Mouse (Mus musculus) MEL (cell line): Measurements from ENCODE around the gene Arhgap5. TPM values are rescaled to one million over a fixed set of nuclear protein-coding genes. Genes with fewer than 3 reads are reported as not detected.

Experiments
- DNase-seq: peaks from one replicate; pipeline ENCODE4 v3.0.0; 2011; ENCODE audit warnings: low read depth, low spot score
- H3K27ac ChIP-seq: 2 replicates; pipeline ENCODE4 v1.5.1; 2012; ENCODE audit warnings: low read depth, mild to moderate bottlenecking, control low read depth, low read length, moderate library complexity; ENCODE audit not compliant: control insufficient read depth
- H3K27me3 ChIP-seq, 2 experiments: fragments of 150-350 bp in 1 of 2; sonication (generic) in 1 of 2; 2 replicates each; pipeline ENCODE4 v1.6.1; 2012; ENCODE audit warnings: low read length in 2 of 2, mild to moderate bottlenecking in 2 of 2, improper control_type of control experiment in 1 of 2, moderate library complexity in 1 of 2; ENCODE audit not compliant: insufficient read depth in 2 of 2, control insufficient read depth in 1 of 2
- H3K36me3 ChIP-seq, 2 experiments: 2 replicates each; pipeline ENCODE4 v1.6.1; 2012 to 2014; ENCODE audit warnings: low read length in 2 of 2, improper control_type of control experiment in 1 of 2, inconsistent platforms in 1 of 2, mild to moderate bottlenecking in 1 of 2; ENCODE audit not compliant: insufficient read depth in 2 of 2, control insufficient read depth in 1 of 2
- H3K4me1 ChIP-seq, 2 experiments: fragments of 150-350 bp in 1 of 2; sonication (generic) in 1 of 2; 2 replicates each; pipeline ENCODE4 v1.6.1; 2012; ENCODE audit warnings: low read length in 2 of 2, improper control_type of control experiment in 1 of 2, mild to moderate bottlenecking in 1 of 2; ENCODE audit not compliant: insufficient read depth in 2 of 2, control insufficient read depth in 1 of 2
- H3K4me3 ChIP-seq, 2 experiments: fragments of 150-350 bp in 1 of 2; sonication (generic) in 1 of 2; 2 replicates each; pipeline ENCODE4 v1.5.1; 2012; ENCODE audit warnings: low read depth in 2 of 2, low read length in 2 of 2, mild to moderate bottlenecking in 2 of 2, moderate library complexity in 2 of 2, control low read depth in 1 of 2, improper control_type of control experiment in 1 of 2; ENCODE audit not compliant: control insufficient read depth in 1 of 2, insufficient read depth in 1 of 2
- H3K79me2 ChIP-seq: 2 replicates; pipeline ENCODE4 v1.6.1; 2012; ENCODE audit warnings: mild to moderate bottlenecking, low read length, moderate library complexity; ENCODE audit not compliant: control insufficient read depth, poor library complexity, insufficient read depth
- H3K9ac ChIP-seq: 2 replicates; pipeline ENCODE4 v1.6.1; 2012; ENCODE audit warnings: low read depth, mild to moderate bottlenecking, control low read depth, low read length, moderate library complexity; ENCODE audit not compliant: control insufficient read depth, poor library complexity, severe bottlenecking
- H3K9me3 ChIP-seq: fragments of 150-350 bp; sonication (generic); replicated peaks from 2 replicates; pipeline ENCODE4 v1.6.1; 2012; ENCODE audit warnings: mild to moderate bottlenecking, low read length, improper control_type of control experiment, moderate library complexity; ENCODE audit not compliant: insufficient read depth
- CHD1 ChIP-seq: IDR thresholded peaks from 2 replicates; pipeline ENCODE4 v1.6.1; 2012; ENCODE audit warnings: low read depth, mild to moderate bottlenecking, inconsistent platforms, low read length, improper control_type of control experiment
- CHD2 ChIP-seq: IDR thresholded peaks from 2 replicates; pipeline ENCODE4 v1.6.1; 2011; ENCODE audit warnings: low read length, improper control_type of control experiment
- E2F4 ChIP-seq: IDR thresholded peaks from 2 replicates; pipeline ENCODE4 v1.6.1; 2011; ENCODE audit warnings: low read depth, low read length, improper control_type of control experiment, borderline replicate concordance
- ELF1 ChIP-seq: IDR thresholded peaks from 2 replicates; pipeline ENCODE4 v1.6.1; 2014; ENCODE audit warnings: low read depth, mild to moderate bottlenecking, inconsistent platforms, low read length, improper control_type of control experiment, moderate library complexity
- JUND ChIP-seq: IDR thresholded peaks from 2 replicates; pipeline ENCODE4 v1.6.1; 2011; ENCODE audit warnings: low read depth, mild to moderate bottlenecking, improper control_type of control experiment, low read length
- KAT2A ChIP-seq: conservative IDR thresholded peaks from 2 replicates; pipeline ENCODE4 v1.6.1; 2012; ENCODE audit warnings: low read depth, low read length, improper control_type of control experiment, inconsistent platforms
- MAX ChIP-seq: IDR thresholded peaks from 2 replicates; pipeline ENCODE4 v1.6.1; 2011; ENCODE audit warnings: low read length, improper control_type of control experiment
- MYC ChIP-seq: IDR thresholded peaks from 2 replicates; pipeline ENCODE4 v1.6.1; 2011; ENCODE audit warnings: low read depth, mild to moderate bottlenecking, low read length, improper control_type of control experiment, moderate library complexity
- POLR2AphosphoS2 ChIP-seq: IDR thresholded peaks from 2 replicates; pipeline ENCODE4 v1.6.1; 2011; ENCODE audit warnings: low read length, improper control_type of control experiment
- TAL1 ChIP-seq: IDR thresholded peaks from 2 replicates; pipeline ENCODE4 v1.6.1; 2012; ENCODE audit warnings: mild to moderate bottlenecking, inconsistent platforms, low read length, moderate library complexity, mixed read lengths
- TCF12 ChIP-seq: IDR thresholded peaks from 2 replicates; pipeline ENCODE4 v1.6.1; 2014; ENCODE audit warnings: low read depth, mild to moderate bottlenecking, inconsistent platforms, low read length, improper control_type of control experiment, moderate library complexity
- USF1 ChIP-seq: IDR thresholded peaks from 2 replicates; pipeline ENCODE4 v1.6.1; 2014; ENCODE audit warnings: low read depth, mild to moderate bottlenecking, inconsistent platforms, low read length, improper control_type of control experiment, moderate library complexity
- USF2 ChIP-seq, 2 experiments: IDR thresholded peaks; 2 replicates each; pipeline ENCODE4 v1.6.1; 2011 to 2012; ENCODE audit warnings: improper control_type of control experiment in 2 of 2, low read length in 2 of 2, borderline replicate concordance in 1 of 2, inconsistent platforms in 1 of 2, low read depth in 1 of 2, mild to moderate bottlenecking in 1 of 2; ENCODE audit not compliant: insufficient read depth in 1 of 2
- polyA plus RNA-seq, 2 experiments: library from polyadenylated mRNA; stranded (reverse) in 1 of 2; unstranded in 1 of 2; fragments of >175 nt in 1 of 2; fragments of >200 nt in 1 of 2; gene quantifications; 2 replicates each; pipeline versions ENCODE4 v1.2.1 to v1.2.4; 2012; ENCODE audit warnings: low replicate concordance in 2 of 2, low read depth in 1 of 2; ENCODE audit not compliant: insufficient read length in 2 of 2, insufficient read depth in 1 of 2, missing spikeins in 1 of 2
- total RNA-seq: library from RNA; depleted of rRNA; stranded (reverse); fragments of 300-350 nt; gene quantifications from 2 replicates; pipeline ENCODE4 v1.2.3, GENCODE M21; 2012

Arhgap5 gene
- total and polyA plus RNA-seq, 3 experiments = 10.5 to 108 (median 11.8) TPM

DNA sequence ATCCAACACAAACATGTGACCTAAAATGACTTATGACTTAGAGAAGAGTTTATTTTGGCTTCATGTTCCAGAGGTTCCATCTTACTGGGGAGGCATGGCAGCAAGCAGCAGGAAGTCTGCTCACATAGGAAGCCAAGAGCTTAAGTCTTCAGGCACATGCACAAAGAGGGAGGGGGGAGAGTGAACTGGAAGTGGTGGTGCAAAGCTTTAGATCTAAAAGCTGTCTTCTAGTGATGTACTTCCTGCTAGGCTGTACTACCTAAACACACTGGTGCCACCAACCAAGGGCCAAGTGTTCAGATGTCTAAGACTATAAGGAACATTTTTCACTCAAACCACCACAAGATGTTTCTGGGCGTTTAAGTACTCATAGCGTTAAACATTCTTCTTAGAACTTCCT, 48.3 kb downstream of the Arhgap5 start:
- no peak for TF ChIP-seq POLR2AphosphoS2
- no peak for TF ChIP-seq ELF1
- no peak for TF ChIP-seq JUND
- no peak for TF ChIP-seq CHD2
- no peak for TF ChIP-seq CHD1
- TF ChIP-seq TCF12 = no peak
- no peak for TF ChIP-seq E2F4
- TF ChIP-seq MAX = no peak
- no peak for TF ChIP-seq MYC
- no peaks in the 10 kb centered on the region for H3K27me3 ChIP-seq
- peaks cover 0 to 7% of the 10 kb centered on the region in 2 experiments; a peak in 2 of 4 replicates for H3K4me1 ChIP-seq
- no peaks in the 10 kb centered on the region for H3K79me2 ChIP-seq
- H3K9ac ChIP-seq = no peak overlapping the region
- H3K27ac ChIP-seq = no peak overlapping the region
- peaks cover 0 to 5% of the 10 kb centered on the region in 2 experiments for H3K36me3 ChIP-seq
- no peaks in the 10 kb centered on the region for H3K9me3 ChIP-seq
- H3K4me3 ChIP-seq = no peak overlapping the region
- no peak for DNase-seq

GRCm38 (mm10) chr12:52555188-52555876, 51.6 kb downstream of the Arhgap5 start:
- Histone ChIP-seq H3K4me1 (peaks cover 0 to 7% of the 10 kb centered on the region in 2 experiments; a peak in 2 of 4 replicates), H3K9ac (no peak overlapping the region), H3K27me3 (no peaks in the 10 kb centered on the region), H3K4me3 (no peak overlapping the region), H3K79me2 (no peaks in the 10 kb centered on the region), H3K9me3 (no peaks in the 10 kb centered on the region), H3K36me3 (peaks cover 0 to 5% of the 10 kb centered on the region in 2 experiments; a peak in 3 of 4 replicates), H3K27ac (no peak overlapping the region)
- TF ChIP-seq USF1 (peak; percentile 62; the same call in 1 of the 2 replicates), USF2 (IDR thresholded peaks at IDR 0.05; ENCODE audit: borderline replicate concordance in 1 of 2, insufficient read depth in 1 of 2, low read depth in 1 of 2, low read length in 2 of 2) (no peak)
- peak; percentile 25 for DNase-seq

DNA sequence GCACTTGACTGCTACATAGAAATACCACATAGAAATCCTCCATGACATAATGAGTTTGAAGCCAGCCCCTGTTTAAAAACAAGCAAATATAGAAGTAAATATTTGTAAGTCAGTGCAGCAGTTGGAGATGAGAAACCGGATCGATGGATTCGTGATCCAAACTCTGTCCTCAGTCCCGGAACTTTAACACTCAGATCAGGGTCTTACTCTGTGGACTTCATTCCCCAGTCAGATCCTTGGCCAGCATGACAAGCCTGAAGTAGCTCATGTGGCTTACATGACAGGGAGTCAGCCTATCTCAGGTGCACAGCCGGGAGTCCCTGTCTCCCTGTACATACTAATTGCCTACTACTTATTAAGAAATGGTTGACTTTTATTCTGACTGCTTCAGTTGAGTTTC, 61.9 kb downstream of the Arhgap5 start:
- TF ChIP-seq TAL1 = no peak
- no peak for TF ChIP-seq KAT2A
- TF ChIP-seq USF2 (IDR thresholded peaks at IDR 0.05; ENCODE audit: borderline replicate concordance in 1 of 2, insufficient read depth in 1 of 2, low read depth in 1 of 2, low read length in 2 of 2) = no peak
- TF ChIP-seq, all 39 proteins: peak for 0
- no peak overlapping the region for H3K9ac ChIP-seq
- no peak overlapping the region for H3K4me3 ChIP-seq
- no peaks in the 10 kb centered on the region for H3K9me3 ChIP-seq
- no peaks in the 10 kb centered on the region for H3K27me3 ChIP-seq
- H3K4me1 ChIP-seq = no peaks in the 10 kb centered on the region
- H3K27ac ChIP-seq = no peak overlapping the region
- H3K36me3 ChIP-seq = peaks cover 0 to 2% of the 10 kb centered on the region in 2 experiments; a peak in 2 of 4 replicates
- no peaks in the 10 kb centered on the region for H3K79me2 ChIP-seq
- DNase-seq = no peak
